Mouse (Mus musculus): ENCODE measurements around the gene Cldn10.

Cldn10 gene

DNA sequence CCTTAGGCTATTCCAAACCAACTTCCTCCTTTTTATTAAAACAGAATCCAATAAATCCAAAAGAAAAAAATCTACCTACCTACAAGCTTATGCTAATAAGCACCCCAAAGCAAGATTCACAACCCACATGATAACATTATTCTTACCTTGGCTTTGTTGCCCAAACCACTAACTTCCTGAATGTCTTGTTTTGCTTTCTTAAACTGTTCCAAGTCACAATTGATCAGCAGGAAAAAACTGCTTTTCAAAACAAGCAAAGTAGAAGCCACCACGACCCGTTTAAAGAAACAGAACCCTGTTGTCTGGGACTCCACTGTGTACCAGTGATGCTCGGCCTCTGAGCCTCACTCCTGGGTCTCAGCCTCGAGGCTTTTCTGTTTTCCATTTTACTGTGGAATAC is 77.2 kb downstream of the Cldn10 start:
- no peak for DNase-seq (ENCODE audit: low read depth, low spot score)

- DNase-seq (ENCODE audit: low read depth, low spot score) = no peak
Measured at GRCm38 (mm10) chr14:118866014-118866811, 78.5 kb downstream of the Cldn10 start.

DNA sequence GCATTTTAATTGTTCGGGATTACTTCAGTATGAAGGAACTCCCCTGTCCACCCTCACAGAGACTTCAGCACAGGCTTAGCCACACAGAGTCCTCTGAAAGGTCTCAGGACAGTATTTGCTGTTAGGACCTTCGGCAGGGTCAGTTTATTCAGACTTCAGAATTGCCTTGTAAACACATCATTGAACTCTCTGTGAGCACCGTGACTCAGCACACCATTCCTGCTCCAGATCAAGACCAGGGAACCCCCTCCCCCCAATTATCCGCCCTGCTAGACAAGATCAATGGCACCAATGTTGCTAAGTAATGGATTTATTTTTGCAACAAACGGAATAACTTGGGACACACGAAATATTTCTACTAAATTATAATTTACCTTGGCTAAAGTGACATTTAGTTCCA is 79.7 kb downstream of the Cldn10 start:
- DNase-seq (ENCODE audit: low read depth, low spot score) = no peak

DNA sequence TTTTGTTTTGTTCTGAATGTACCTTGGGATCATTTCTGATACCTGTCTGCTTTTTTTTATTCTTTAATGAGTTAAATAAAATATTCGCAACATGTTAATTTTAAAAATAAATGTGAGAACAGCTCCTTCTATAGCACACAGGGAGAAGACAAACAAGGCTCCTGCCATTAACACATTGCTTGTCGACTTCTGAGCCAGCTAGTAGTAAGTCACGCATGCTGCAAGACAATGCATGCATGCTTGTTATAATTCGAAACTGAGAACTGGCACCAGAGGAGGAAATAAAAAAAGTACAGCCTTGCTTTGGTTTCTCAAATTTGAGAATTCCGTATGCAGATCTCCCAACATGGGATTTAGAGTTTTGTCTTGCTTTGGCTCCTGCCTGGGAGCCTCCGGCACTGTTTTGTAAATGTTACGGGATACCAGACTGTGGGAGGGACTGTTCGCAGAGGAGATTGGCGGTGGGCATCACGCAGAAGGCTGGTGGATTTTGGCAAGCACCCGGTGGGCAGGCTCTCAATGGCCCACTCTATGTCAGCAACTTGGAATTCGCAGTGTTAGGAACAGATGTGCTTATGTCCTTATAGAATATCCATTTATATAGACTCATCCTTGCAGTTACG is 80.5 kb downstream of the Cldn10 start:
- DNase-seq (ENCODE audit: low read depth, low spot score) = no peak

DNA sequence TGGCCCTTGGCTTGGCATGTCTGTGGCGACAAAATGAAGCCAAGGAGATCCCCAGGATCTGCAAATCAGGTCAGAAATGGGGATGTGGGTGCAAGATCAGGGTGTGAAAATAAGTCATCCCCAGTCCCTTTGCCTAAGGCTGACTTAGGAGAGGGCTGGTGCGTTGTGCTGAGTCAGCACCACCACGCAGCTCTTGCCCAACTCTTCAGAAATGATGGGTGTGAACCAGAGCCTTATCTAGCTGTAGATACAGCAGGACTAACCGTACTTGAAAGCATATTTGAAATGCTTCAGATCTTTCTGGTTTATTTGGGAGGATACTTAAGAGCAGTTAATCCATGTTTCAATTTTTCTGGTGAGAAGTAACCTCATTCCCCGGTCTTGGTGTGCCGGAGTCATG is 82.0 kb downstream of the Cldn10 start:
- DNase-seq (ENCODE audit: low read depth, low spot score) = no peak

GRCm38 (mm10) chr14:118874126-118874525 is 86.4 kb downstream of the Cldn10 start:
- no peak for DNase-seq (ENCODE audit: low read depth, low spot score)

- no peak for DNase-seq (ENCODE audit: low read depth, low spot score)
Measured at GRCm38 (mm10) chr14:118874786-118875415, 87.2 kb downstream of the Cldn10 start.

DNA sequence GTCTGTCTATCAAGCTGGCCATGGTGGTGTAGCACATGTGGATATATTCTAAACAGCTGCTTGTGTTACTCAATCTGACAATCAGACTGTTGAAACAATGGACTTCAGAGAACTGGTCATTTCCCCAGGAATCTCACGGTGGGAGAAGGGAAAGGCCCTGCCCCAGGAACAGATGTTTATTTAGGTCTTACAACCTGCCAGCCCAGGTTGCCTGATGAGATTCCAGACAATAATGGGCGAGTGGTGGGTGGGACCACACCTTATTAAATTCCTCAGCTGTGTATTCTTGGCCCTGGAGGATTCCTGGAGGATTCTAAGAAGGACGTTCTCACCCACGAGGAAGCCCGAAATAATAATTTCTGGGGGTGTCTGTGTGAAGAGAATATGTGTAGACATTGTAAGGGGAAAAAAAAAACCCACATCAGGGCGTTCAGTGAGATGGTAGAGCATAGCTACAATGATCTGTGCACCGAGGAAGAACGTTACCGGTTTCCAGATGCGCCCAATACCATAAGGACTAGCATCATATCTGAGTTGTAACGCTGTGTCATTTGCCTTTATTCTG is 90.7 kb downstream of the Cldn10 start:
- no peak for DNase-seq (ENCODE audit: low read depth, low spot score)

- DNase-seq (ENCODE audit: low read depth, low spot score) = no peak
Measured at GRCm38 (mm10) chr14:118880696-118881095, 93.0 kb downstream of the Cldn10 start.

DNA sequence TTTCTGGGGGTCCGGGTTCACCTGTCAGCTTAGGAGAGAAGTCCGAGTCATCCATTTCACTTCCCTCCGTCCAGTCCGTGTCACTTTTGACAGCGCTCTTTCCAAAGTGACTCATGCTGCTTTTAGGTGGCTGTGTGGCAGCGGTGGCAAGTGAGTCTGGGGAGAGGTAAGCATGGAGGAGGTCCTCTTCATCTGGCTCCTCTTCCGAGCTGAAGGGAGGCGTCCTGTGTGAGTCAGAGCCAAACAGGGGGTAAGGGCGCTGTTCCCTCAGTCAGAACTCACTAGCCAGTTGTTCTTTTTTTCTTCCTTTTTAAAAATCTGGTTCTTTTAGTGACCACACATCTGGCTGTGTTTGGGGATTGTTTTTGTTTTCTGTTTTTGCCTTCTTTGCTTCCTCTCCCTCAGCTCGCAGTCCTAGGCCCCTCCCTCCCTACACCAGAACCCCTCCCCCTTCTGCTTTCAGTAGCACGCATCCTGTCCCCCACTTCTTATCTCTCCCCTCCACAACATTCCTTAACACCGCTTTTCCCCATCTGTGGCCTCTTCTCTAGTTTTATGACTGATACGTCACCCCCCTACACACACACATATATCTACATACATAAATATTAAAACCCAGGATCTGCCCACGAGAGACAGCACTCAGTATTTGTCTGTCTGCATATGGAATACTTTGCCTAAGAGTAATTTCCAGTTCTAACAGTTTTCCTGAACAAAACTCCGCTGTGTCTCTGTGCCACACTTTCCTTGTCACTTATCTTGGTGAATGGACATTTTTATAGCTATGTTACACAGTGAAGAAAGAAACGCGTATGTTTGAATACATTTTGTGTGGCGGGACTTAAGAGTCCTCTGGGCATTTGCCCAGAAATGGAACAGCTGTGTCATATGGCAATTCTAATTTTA is 95.9 kb downstream of the Cldn10 start:
- DNase-seq (ENCODE audit: low read depth, low spot score) = no peak

- DNase-seq (ENCODE audit: low read depth, low spot score) = no peak
Measured at GRCm38 (mm10) chr14:118884250-118884556, 96.5 kb downstream of the Cldn10 start.

DNA sequence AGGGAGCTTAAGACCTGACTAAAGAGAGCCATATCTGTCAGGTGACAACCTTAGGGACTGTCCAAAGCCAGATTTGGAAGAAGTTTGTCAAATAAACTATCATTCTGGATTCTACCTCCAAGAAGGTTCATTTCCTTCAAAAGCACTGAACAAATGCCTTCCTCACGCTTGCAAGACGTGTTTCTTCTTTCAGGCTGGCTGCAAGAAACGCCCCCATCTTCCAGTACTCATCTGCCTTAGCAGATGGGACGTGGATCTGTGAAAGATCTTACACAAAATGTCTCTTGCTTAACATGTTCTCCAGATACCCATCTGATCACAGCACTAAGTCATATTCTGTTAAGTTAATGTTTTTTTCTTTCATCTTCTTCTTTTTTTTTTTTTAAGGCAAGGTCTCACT is 102.4 kb downstream of the Cldn10 start:
- no peak for DNase-seq (ENCODE audit: low read depth, low spot score)

DNA sequence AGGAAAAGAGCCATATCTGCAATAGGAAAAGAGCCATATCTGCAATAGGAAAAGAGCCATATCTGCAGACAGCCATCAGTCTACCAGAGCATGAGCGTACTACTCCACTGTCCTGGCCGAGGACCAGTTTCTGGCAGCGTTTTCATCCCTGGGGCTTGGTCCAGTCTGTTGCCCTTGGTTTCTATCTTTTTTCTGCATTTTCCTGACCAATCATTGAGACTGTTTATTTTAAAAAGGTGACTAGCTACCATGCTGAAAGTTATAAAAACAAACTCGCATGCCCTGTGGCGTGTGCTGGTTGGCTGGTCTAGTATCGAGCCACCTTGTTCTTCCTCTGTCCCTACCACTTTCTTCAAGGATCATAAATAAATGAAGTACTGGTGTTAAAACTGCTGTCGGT is 107.5 kb downstream of the Cldn10 start:
- DNase-seq (ENCODE audit: low read depth, low spot score) = no peak

DNA sequence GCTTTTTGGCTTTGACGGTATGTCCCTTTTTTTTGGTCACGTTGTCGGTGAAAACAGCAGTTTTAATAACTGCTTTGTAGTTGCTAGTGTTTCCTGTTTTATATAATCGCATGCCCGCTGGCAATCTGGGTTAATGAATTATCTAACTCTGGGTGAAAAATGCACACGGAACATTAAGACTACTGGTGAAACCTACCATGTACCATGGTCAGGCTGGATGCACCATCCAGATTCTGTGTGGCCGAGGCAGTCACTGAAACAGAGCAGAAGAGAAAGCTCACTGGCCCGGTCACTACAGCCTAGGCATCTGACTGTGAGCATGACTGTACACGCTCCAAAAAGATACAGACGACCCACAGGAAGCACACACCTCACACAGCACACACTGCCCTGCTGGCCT is 107.9 kb downstream of the Cldn10 start:
- DNase-seq (ENCODE audit: low read depth, low spot score) = no peak

DNA sequence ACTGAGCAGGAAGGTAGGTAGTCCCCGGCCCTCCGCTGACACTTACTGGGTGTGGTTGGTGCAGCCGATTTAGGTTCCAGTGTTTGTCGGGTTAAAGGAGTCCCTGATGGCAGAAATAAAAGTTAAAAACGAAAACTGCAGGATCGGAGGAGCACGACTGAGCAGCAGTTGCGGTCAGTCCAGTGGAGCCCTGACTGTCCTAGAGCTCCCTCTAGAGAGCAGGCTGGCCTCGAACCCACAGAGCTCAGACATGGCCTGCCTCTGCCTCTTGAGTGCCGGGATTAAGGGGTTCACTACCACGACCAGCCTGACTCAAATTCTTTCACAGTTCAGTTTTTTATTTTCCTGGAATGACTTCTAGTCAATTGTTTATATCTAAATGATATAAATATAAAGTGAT is 112.2 kb downstream of the Cldn10 start:
- no peak for DNase-seq (ENCODE audit: low read depth, low spot score)

DNA sequence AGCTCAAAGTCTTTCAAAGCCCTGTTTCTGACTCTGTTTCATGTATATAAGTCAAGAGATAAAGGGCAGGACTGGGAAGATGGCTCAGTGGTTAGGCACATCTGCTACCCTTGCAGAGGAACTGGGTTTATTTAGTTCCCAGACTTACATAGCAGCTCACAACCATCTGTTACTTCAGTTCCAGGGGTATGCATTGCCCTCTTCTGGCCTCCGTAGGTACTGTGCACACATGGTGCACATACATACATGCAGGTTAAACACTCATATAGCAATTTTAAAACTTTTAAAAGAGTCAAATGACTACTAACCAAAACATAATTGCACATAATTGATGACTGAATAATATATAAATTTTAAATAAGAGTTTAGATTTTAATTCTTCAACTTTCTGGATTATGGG is 113.2 kb downstream of the Cldn10 start:
- DNase-seq (ENCODE audit: low read depth, low spot score) = no peak

- DNase-seq (ENCODE audit: low read depth, low spot score) = no peak
Measured at GRCm38 (mm10) chr14:118903397-118903796, 115.7 kb downstream of the Cldn10 start.

GRCm38 (mm10) chr14:118903867-118904562 is 116.3 kb downstream of the Cldn10 start:
- no peak for DNase-seq (ENCODE audit: low read depth, low spot score)

- no peak for DNase-seq (ENCODE audit: low read depth, low spot score)
Measured at GRCm38 (mm10) chr14:118907592-118907991, 119.9 kb downstream of the Cldn10 start.

- DNase-seq (ENCODE audit: low read depth, low spot score) = no peak
Measured at GRCm38 (mm10) chr14:118909872-118910271, 122.2 kb downstream of the Cldn10 start.

Measured in WW6 (cell line).